In genomic region chr12:84288461-84288860, GRCm38 (mm10) we compare ENCODE assay signal across 8 mouse cellular contexts. TPM values are rescaled to one million over a fixed set of nuclear protein-coding genes. Genes with fewer than 3 reads are reported as not detected.
DNase-seq lines count a peak whose midpoint lies in the region; ATAC-seq and TF ChIP-seq lines count a peak whose summit lies in the region.

No protein-coding gene starts in this region.

- WGBS in cerebellum, adult 2 months: 69% methylated on average over 3 of the region's 3 CpGs
- WGBS in midbrain, postnatal 0 days: 58% methylated on average over 3 of the region's 3 CpGs
- WGBS in midbrain, embryonic 16.5 days: 61% methylated on average over 3 of the region's 3 CpGs

- H3K4me1 ChIP-seq in cerebellum, adult 2 months (ENCODE audit: control insufficient read depth, insufficient read depth, low read length): 0 out of 2 replicates have a peak, but pooled peaks cover 3% of the 10 kb centered on the region
- H3K4me1 ChIP-seq in midbrain, postnatal 0 days (ENCODE audit: insufficient read depth, low read length): 0 out of 2 replicates have a peak, but pooled peaks cover 5% of the 10 kb centered on the region
- H3K4me1 ChIP-seq in midbrain, embryonic 16.5 days (ENCODE audit: control insufficient read depth, insufficient read depth, low read length): peaks cover 8% of the 10 kb centered on the region; the same call in 1 of the 2 replicates

- ATAC-seq in midbrain, postnatal 0 days (ENCODE audit: low FRiP score): no peak
- ATAC-seq in midbrain, embryonic 16.5 days: no peak
- peak; percentile 45 for ATAC-seq in megakaryocyte, adult 5-6 weeks (ENCODE audit: poor library complexity, severe bottlenecking)

- no peaks in the 10 kb centered on the region for H3K36me3 ChIP-seq in midbrain, postnatal 0 days (ENCODE audit: insufficient read depth, low read length)
- no peaks in the 10 kb centered on the region for H3K36me3 ChIP-seq in midbrain, embryonic 16.5 days (ENCODE audit: control insufficient read depth, insufficient read depth, low read length)

- TF ChIP-seq CTCF in cerebellum, adult 2 months (IDR thresholded peaks at IDR 0.05; ENCODE audit: borderline replicate concordance, insufficient read depth, low read depth, low read length): peak; percentile 50; the same call in 1 of the 2 replicates
- TF ChIP-seq CTCF in midbrain, postnatal 0 days (IDR thresholded peaks at IDR 0.05): peak; percentile 51

- no peaks in the 10 kb centered on the region for H3K9me3 ChIP-seq in midbrain, postnatal 0 days (ENCODE audit: low read length)
- no peaks in the 10 kb centered on the region for H3K9me3 ChIP-seq in midbrain, embryonic 16.5 days (replicated peaks; ENCODE audit: control insufficient read depth, low read length, poor library complexity, severe bottlenecking)

- TF ChIP-seq POLR2A in cerebellum, adult 2 months (IDR thresholded peaks at IDR 0.05; ENCODE audit: borderline replicate concordance, insufficient read depth, low read length): no peak

- H3K4me3 ChIP-seq in cerebellum, adult 2 months (replicated peaks; ENCODE audit: insufficient read depth, low read depth, low read length): no peak overlapping the region
- no peak overlapping the region for H3K4me3 ChIP-seq in midbrain, postnatal 0 days (ENCODE audit: low read depth, low read length)
- no peak overlapping the region for H3K4me3 ChIP-seq in midbrain, embryonic 16.5 days (ENCODE audit: low read depth, low read length)

- no peak overlapping the region for H3K4me2 ChIP-seq in midbrain, postnatal 0 days (ENCODE audit: low read depth, low read length, poor library complexity, severe bottlenecking)
- no peak overlapping the region for H3K4me2 ChIP-seq in midbrain, embryonic 16.5 days (ENCODE audit: low read length)

- DNase-seq in cerebellum, adult 2 months: peak; percentile 8 to 14
- no peak for DNase-seq in cerebellum, adult 11-12 months
- no peak for DNase-seq in midbrain, postnatal 0 days (ENCODE audit: low spot score)
- DNase-seq in c-Kit-negative CD71-positive TER-119-positive erythroid progenitor cells, embryonic 14.5 days (ENCODE audit: low read depth, low spot score): peak; percentile 44
- DNase-seq in heart, postnatal 36 days: peak; percentile 44 to 60
- peak; percentile 48 to 56 for DNase-seq in thymus, postnatal 36 days

- intact Hi-C loops in heart, postnatal 36 days (cut with DNase I): loop anchor here (5.0 kb wide), 2 partner anchors 119 to 164 kb away; partner anchors contain the start of genes Aldh6a1, Bbof1, Entpd5 and Lin52

- H3K27me3 ChIP-seq in cerebellum, adult 2 months (ENCODE audit: control insufficient read depth, insufficient read depth, low read length): no peaks in the 10 kb centered on the region
- no peaks in the 10 kb centered on the region for H3K27me3 ChIP-seq in midbrain, postnatal 0 days (ENCODE audit: insufficient read depth, low read length)
- H3K27me3 ChIP-seq in midbrain, embryonic 16.5 days (ENCODE audit: control insufficient read depth, insufficient read depth, low read depth, low read length): no peaks in the 10 kb centered on the region

- no peak overlapping the region for H3K9ac ChIP-seq in midbrain, postnatal 0 days (replicated peaks; ENCODE audit: low read length, poor library complexity, severe bottlenecking)
- no peak overlapping the region for H3K9ac ChIP-seq in midbrain, embryonic 16.5 days (ENCODE audit: low read depth, low read length)

- no peak overlapping the region for H3K27ac ChIP-seq in cerebellum, adult 2 months (ENCODE audit: insufficient read depth, low read length)
- no peak overlapping the region for H3K27ac ChIP-seq in midbrain, postnatal 0 days (ENCODE audit: low read depth, low read length)
- H3K27ac ChIP-seq in midbrain, embryonic 16.5 days (ENCODE audit: low read length): no peak overlapping the region

RNA-seq across cellular contexts. Expression of gene Ptgr2, which starts 3.4 kb away (rescaled TPM):
- polyA plus RNA-seq in cerebellum, adult 2 months (2012; rRNA removed): 28.8 and 30.2 TPM in 2 replicates
- total RNA-seq in midbrain, postnatal 0 days (2014; rRNA removed): 13.6 and 16.5 TPM in 2 replicates
- 18.8 and 19.6 TPM in 2 replicates for polyA plus RNA-seq in midbrain, postnatal 0 days (2015; fragmentation: Nextera tagmentation; extraction: Ambion mirVana)
- polyA plus RNA-seq in midbrain, embryonic 16.5 days (2015; fragmentation: Nextera tagmentation; extraction: Ambion mirVana): 17.8 and 19.8 TPM in 2 replicates
- total RNA-seq in heart, postnatal 36 days (2021): 100 to 1,000 TPM; 210 to 234 TPM
- 14.3 and 18.9 TPM in 2 replicates for total RNA-seq in megakaryocyte, adult 5-6 weeks (2015)
- 52.4 and 52.9 TPM in 2 replicates for total RNA-seq in megakaryocyte, adult 5-6 weeks (2017)

RNA-seq across cellular contexts. Expression of gene Zfp410, which starts 28.2 kb away (rescaled TPM):
- 44.4 and 52.4 TPM in 2 replicates for polyA plus RNA-seq in cerebellum, adult 2 months (2012; rRNA removed)
- 55.9 and 60.4 TPM in 2 replicates for total RNA-seq in midbrain, postnatal 0 days (2014; rRNA removed)
- polyA plus RNA-seq in midbrain, postnatal 0 days (2015; fragmentation: Nextera tagmentation; extraction: Ambion mirVana): 44.7 and 48.5 TPM in 2 replicates
- 59.4 and 73.1 TPM in 2 replicates for polyA plus RNA-seq in midbrain, embryonic 16.5 days (2015; fragmentation: Nextera tagmentation; extraction: Ambion mirVana)
- 10 to 100 TPM; 23.8 to 25.4 TPM for total RNA-seq in heart, postnatal 36 days (2021)
- 37.7 and 43.1 TPM in 2 replicates for total RNA-seq in megakaryocyte, adult 5-6 weeks (2015)
- 25.3 and 32.6 TPM in 2 replicates for total RNA-seq in megakaryocyte, adult 5-6 weeks (2017)

Comparison
In these comparisons a context has a peak if more than half of its experiments do, and no peak if none do; other contexts are left out.
1. DNase-seq: peak in cerebellum, adult 2 months (2 of 2), c-Kit-negative CD71-positive TER-119-positive erythroid progenitor cells, embryonic 14.5 days (single experiment), heart, postnatal 36 days (2 of 2) and thymus, postnatal 36 days (2 of 2); none in cerebellum, adult 11-12 months (single experiment) and midbrain, postnatal 0 days (single experiment).